Mouse (Mus musculus) CD8-positive naive resting alpha-beta T cell, adult 57 days (primary cell): ENCODE results near the gene Zfp472. TPM values are rescaled to one million over a fixed set of nuclear protein-coding genes. Genes with fewer than 3 reads are reported as not detected.

ENCODE experiments used
- total RNA-seq: library from RNA; stranded (reverse); gene quantifications from one replicate; pipeline ENCODE4 v1.2.4, GENCODE M21; 2023

The Zfp472 gene
- total RNA-seq: 20.3 TPM

GRCm38 (mm10) chr17:32965623-32966290 is at the start of gene Zfp472:
Gene Zfp472 (plus strand): TSS chr17:32965814.

GRCm38 (mm10) chr17:32917131-32917530 is 48.5 kb upstream of the Zfp472 start, which contains the start of gene Cyp4f14:
Gene Cyp4f14 (minus strand): TSS chr17:32917342.

GRCm38 (mm10) chr17:32947215-32947914 is 18.2 kb upstream of the Zfp472 start, which contains the start of gene Cyp4f13:
Gene Cyp4f13 (minus strand): TSS chr17:32947402.

GRCm38 (mm10) chr17:32992699-32993474 is 27.3 kb downstream of the Zfp472 start, which contains the start of gene Zfp952:
Gene Zfp952 (plus strand): TSS chr17:32993129.

Other genes starting within 250 kb of the Zfp472 start
- 87.4 TPM for gene Zfp871, start 177.5 kb upstream of the Zfp472 start, total RNA-seq
- 0.43 TPM for gene Zfp811, start 155.9 kb upstream of the Zfp472 start, total RNA-seq
- gene Zfp799, start 135.6 kb upstream of the Zfp472 start, total RNA-seq: 13.7 TPM
- 0.49 TPM for gene Zfp870, start 74.2 kb upstream of the Zfp472 start, total RNA-seq
- not detected for gene Cyp4f14, start 48.5 kb upstream of the Zfp472 start, total RNA-seq
- 85.9 TPM for gene Cyp4f13, start 18.4 kb upstream of the Zfp472 start, total RNA-seq
- 12.7 TPM for gene Zfp952, start 27.3 kb downstream of the Zfp472 start, total RNA-seq
- gene Zfp763, start 67.6 kb downstream of the Zfp472 start, total RNA-seq: 8.9 TPM
- gene 4921501E09Rik, start 102.2 kb downstream of the Zfp472 start, total RNA-seq: not detected
- gene Zfp563, start 123.5 kb downstream of the Zfp472 start, total RNA-seq: 3.1 TPM
- gene Morc2b, start 173.9 kb downstream of the Zfp472 start, total RNA-seq: not detected
- gene Olfr55, start 202.6 kb downstream of the Zfp472 start, total RNA-seq: not detected
- gene Olfr239, start 225.5 kb downstream of the Zfp472 start, total RNA-seq: not detected